Mouse (Mus musculus) embryo, embryonic 11 days (tissue): Measurements from ENCODE around the gene Dync1li1.
A peak's percentile ranks its signal among the peaks of the same experiment; 100 is the strongest.

Experiments used
- DNase-seq: peaks from one replicate; pipeline ENCODE4 v3.0.0-alpha.2; 2015

The Dync1li1 gene

DNA sequence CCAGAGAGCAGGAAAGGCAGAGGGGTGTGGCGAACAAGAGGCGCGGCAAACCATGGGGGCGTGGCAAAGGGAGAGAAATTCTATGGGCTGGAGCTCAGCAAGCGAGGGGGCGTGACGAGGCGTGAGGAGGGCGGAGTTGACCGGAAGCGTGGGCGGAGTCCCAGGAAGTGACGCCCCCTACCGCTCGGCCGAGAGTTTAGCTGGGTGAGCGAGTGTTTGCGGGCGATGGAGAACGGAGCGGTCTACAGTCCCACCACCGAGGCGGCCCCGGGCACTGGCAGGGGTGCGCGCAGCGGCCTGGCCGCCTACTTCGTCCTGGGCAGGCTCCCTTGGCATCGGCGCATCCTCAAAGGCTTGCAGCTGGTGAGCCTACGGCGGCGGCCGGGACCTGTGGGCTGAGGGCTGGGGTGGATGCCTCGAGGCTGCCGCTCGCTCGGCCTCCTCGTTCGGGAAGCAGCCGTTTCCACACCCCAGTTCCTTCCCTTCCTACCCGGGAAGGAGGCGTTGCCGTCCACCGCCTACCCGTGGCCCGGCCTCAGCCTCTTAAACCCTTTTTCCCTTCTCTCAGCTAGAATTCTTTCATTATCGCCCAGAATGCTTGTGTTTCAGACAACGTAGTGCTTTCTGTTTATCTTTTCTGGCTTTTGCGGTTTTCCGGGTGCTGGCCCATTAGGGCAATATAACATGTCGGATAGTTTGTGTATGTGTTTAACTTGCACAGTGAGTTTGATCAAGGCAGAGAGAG, 42.6 kb downstream of the Dync1li1 start, which contains the start of gene Cmtm6:
TSS of gene Cmtm6 (plus strand) at position 106 of the 745 bp plus-strand sequence.
- peak; percentile 97 for DNase-seq

DNA sequence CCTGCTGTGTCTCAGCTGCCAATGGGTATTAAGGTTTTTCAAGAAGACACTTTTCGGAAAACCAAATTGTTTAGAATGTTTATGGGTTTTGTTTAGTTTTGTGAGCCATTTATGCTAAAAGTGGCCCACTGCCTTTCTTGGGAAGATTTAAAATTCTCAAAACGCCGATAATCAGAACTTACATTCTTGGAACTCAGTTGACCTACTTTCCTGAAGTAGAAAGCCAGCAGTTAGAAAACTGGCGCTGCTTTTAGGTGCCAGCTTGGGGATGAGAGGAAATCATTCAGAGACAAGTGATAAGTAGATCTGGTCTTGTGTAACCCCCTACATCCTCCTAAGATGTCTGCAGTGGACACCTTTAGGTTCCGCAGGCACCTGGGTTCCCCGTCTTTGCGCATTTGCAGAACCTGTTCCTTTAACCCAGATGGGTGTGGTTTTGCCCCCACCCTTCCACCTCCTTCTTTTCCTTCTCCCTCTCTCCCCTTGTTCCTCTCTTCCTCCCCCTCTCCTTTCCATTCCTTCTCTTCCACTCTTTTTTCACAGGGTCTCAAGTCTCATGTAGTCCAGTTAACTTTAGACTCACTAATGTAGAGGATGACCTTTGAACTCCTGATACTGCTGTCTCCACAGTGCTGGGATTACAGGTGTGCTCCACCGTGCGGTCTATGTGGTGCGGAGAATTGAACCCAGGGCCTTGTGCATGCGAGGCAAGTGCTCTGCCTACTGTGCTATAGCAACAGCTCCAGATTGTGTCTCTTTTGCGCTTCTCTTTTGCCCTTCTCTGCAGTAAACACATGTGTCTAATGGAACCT, 43.5 kb downstream of the Dync1li1 start:
- DNase-seq, result no peak

- DNase-seq, result no peak
Measured at GRCm38 (mm10) chr9:114733238-114733637, 44.6 kb downstream of the Dync1li1 start.

DNA sequence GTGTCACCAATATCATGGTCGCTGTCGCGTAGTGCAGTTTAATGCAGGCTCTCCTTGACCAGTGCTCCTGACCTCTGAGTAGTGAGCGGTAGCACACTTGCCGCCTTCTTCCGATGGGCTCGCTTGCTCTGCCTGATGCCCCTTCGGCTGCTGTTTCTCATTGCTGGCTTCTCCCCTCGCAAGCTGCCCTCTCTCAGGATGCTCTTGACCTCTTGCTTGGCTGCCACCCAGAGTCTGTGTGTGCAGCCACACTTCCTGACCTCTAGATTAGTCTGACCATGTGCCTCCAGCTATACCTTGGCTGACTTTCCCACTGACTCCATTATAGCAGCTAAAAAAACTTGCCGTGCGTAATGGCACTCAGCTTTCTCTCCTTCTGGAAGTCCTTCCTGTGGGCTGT, 47.9 kb downstream of the Dync1li1 start:
- DNase-seq, result peak; percentile 29

DNA sequence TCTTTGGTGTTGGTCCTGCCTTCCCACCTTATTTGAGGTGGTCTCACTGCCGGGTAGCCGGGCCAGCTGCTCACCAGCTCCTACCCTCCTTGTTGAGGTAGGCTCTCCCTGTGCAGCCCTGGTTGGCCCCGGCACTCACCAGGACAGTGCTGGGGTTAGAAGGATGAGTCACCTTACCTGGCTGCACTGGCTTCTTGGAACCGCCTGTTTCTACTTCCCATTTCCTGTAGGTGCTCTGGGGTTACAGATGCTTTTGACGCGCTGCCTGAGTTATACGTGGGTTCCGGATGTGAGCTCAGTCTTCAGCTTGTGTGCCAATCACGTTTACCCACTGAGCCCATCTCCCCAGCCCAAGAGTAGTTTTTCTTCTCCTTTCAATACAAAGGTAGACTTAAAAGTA, 51.7 kb downstream of the Dync1li1 start:
- DNase-seq, result no peak

- DNase-seq, result no peak
Measured at GRCm38 (mm10) chr9:114742731-114743130, 54.1 kb downstream of the Dync1li1 start.

DNA sequence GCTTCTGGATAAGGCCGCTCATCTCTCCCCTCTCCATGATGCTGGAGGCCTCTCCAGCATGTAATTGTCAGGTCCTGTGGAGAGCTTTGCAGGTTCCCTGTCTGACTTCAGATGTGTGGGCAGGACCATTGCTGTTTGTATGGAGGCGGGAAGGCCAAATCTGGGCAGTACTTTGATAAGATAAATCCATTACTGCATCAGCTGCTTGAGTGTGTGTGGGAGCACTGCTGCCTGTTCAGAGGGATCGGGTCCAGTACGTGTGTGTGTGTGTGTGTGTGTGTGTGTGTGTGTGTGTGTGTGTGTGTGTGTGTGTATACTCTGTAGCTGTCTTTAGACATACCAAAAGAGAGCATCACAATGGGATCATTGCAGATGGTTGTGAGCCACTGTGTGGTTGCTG, 56.6 kb downstream of the Dync1li1 start:
- DNase-seq, result no peak

DNA sequence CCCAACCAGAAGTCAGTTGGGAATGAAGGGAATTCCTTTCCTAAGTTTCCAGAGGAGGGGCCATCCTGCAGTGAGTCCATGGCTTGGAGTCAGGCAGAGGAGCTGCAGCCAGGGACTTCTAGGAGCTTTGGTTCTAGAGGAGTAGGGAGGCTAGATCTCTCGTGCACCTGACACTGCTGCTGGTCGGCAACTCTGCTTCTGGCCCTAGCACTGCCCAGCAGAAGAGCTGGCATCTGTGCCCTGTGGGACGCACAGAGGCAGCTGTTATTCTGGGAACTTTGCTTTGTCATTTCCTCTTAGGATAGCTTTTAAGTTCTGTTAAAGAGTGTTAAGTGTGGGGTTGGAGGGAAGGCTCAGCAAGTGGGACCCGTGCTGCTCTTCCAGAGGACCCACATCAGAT, 57.1 kb downstream of the Dync1li1 start:
- DNase-seq, result no peak

DNA sequence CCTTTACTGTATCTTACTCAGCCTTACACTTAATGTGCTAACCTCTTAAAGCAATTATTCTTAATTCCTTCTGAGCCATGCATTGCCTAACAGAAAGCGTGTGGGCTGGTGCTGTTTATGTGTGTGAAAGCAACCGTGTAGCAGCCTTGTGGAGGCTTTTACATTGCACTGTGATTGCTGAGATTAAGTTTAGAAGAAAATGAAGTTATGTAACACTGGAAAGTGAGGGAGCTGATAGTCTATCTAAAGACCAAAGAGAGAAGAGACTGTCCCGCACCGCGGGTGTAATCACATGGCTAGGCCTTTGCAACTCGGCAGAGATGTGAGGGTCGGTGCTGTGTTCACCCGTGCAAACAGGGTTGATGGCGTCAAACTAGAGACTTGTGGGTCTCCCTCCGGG, 58.4 kb downstream of the Dync1li1 start:
- DNase-seq, result no peak

GRCm38 (mm10) chr9:114747466-114747865, 58.9 kb downstream of the Dync1li1 start:
- no peak for DNase-seq

GRCm38 (mm10) chr9:114751582-114751981, 63.0 kb downstream of the Dync1li1 start:
- no peak for DNase-seq

GRCm38 (mm10) chr9:114752311-114752710, 63.7 kb downstream of the Dync1li1 start:
- no peak for DNase-seq

DNA sequence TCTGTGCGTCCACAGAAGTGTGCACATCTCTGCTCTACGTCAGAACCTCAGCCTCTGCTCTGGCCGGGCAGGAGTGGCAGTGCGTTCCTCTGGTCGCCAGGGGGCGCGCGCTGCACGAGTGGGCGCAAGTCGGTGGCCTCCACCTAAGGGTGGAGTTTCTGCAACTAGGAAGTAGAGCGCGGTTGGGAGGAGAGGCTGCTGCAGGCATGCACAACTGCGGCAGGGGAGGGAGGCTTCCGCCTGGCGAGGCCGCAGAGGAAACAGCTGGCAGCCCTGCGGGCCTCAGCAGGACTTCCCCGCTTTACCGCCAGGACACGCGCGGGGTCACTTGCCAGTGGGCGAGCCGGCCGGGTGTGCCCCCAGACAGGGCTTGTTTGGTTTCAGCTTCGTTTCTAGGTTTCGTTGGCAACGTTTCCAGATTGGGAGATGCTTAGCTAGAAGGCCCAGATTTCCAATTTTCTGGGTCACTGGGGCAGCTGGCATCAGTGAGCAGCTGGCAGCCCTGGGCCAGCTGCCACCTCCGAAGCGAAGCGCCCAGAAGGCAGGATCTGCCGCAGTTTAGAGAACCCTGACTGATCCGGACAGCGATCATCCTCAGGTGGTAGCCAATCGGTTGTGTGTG, 64.4 kb downstream of the Dync1li1 start:
- peak; percentile 91 for DNase-seq

- no peak for DNase-seq
Measured at GRCm38 (mm10) chr9:114758272-114758671, 69.7 kb downstream of the Dync1li1 start.

DNA sequence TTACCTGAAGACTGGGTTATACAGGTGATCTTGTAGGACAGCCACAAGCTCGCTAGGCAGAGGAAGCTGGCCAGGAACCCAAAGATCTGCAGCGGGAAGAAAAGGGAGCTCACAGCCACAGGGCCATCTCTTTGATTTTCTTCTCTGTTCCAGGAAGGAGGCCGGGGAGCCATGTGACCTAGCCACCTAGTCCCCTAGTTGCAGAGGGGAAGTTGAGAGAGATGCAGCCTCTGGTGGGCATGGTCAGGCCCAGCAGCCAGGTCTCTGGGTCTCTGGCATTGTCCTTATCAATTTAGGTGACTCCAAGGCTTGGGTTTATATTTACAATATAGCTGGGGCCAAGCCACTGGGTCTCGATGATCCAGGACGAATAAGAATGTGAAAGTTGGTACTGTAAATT, 70.2 kb downstream of the Dync1li1 start:
- no peak for DNase-seq

GRCm38 (mm10) chr9:114759886-114760285, 71.3 kb downstream of the Dync1li1 start:
- no peak for DNase-seq

- no peak for DNase-seq
Measured at GRCm38 (mm10) chr9:114760353-114760752, 71.8 kb downstream of the Dync1li1 start.

DNA sequence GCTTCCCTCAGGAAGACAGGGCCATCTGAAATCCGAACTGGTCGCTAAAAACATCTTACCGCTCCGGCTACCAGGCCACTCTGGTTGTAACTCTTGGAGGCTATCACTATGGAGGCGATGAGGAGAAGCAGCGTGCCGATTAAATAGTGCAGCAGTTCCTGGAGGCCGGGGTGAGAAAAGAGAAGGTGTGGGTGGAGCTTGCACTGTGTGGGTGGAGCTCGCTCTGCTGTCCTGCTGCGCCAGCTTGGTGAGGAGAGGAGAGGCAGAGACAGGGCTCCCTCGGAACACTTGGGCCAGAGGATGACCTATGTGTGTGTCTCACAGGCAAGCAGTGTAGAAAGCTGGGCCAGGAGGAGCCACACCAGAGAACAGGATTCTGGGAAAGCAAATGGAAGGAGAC, 73.3 kb downstream of the Dync1li1 start:
- no peak for DNase-seq

GRCm38 (mm10) chr9:114763341-114763740, 74.8 kb downstream of the Dync1li1 start:
- DNase-seq, result peak; percentile 77

DNA sequence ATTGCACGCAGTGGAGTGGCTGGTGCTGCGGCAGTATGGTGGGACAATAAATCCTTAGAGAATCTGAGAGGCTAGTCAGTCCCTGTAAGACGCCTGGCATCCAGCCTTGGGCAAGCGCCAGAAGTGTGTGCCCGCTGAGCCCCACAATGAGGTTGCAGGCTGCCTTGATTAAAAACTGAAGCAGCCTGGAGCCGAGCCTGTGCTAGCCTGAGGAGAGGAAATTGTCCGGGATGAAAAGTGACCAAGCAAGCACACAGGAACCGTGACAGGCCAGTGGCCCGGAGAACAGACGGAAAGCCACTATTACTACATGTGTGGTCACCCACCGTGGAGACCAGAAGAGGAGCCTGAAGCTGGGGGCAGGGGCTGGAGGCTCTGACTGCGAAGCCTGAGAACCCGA, 78.4 kb downstream of the Dync1li1 start:
- no peak for DNase-seq

GRCm38 (mm10) chr9:114767507-114767906, 78.9 kb downstream of the Dync1li1 start:
- peak; percentile 31 for DNase-seq

- DNase-seq, result peak; percentile 36
Measured at GRCm38 (mm10) chr9:114768066-114768465, 79.5 kb downstream of the Dync1li1 start.

DNA sequence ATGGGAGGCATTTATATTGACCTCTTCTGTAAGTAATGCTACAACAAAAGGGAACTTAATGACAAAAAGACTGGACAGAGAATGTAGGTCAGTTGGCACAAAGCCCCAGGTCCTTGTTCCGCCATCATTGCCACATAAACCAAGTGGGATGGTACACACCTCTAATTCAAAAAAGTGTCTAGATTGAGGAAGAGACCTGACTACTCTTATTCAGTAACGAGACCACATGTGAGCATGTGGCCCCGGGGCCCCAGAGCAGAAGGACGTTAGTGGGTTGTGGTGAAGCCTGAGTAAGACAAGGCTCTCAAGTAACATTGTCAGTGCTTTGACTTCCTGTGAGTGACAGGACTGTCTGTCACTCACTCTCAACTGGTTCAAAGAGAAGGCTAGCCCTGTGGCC, 81.6 kb downstream of the Dync1li1 start:
- no peak for DNase-seq

DNA sequence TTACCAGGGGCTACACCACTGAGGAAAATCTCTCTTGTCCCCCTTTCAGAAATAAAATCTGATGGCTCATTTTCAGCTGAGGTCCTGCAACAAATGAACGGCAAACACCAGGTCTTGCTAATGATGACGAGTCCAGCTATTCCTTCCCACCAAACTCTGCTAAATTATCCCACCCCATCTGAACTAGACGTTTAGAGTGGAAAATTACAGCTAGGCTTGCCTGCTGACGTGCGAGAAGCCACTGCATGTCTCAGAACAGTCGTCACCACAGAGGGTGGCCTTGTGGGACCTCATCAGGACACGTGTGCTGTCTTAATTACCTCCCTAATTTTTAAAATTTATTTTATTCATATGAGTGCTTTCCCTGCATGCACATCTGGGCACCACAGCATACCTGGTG, 83.0 kb downstream of the Dync1li1 start:
- no peak for DNase-seq
